Mouse (Mus musculus) embryo, embryonic 9.5 days (tissue): ENCODE measurements around the gene Nipal1.

Experiments used
- DNase-seq: peaks from one replicate; pipeline ENCODE4 v3.0.0-alpha.2; 2017; ENCODE audit errors: extremely low spot score

The Nipal1 gene

GRCm38 (mm10) chr5:72665281-72665680 lies 17.7 kb downstream of the Nipal1 start:
- peak; percentile 51 for DNase-seq

GRCm38 (mm10) chr5:72666428-72666827 lies 18.8 kb downstream of the Nipal1 start:
- DNase-seq: no peak

- no peak for DNase-seq
Observed at GRCm38 (mm10) chr5:72668351-72668750, 20.8 kb downstream of the Nipal1 start.

GRCm38 (mm10) chr5:72671017-72671699 lies 23.6 kb downstream of the Nipal1 start:
- no peak for DNase-seq

- DNase-seq: no peak
Observed at GRCm38 (mm10) chr5:72674994-72675542, 27.5 kb downstream of the Nipal1 start.

GRCm38 (mm10) chr5:72681451-72681850 lies 33.9 kb downstream of the Nipal1 start:
- no peak for DNase-seq

- DNase-seq: no peak
Observed at GRCm38 (mm10) chr5:72689556-72689955, 42.0 kb downstream of the Nipal1 start.

- no peak for DNase-seq
Observed at GRCm38 (mm10) chr5:72690516-72690915, 42.9 kb downstream of the Nipal1 start.

GRCm38 (mm10) chr5:72694684-72695083 lies 47.1 kb downstream of the Nipal1 start:
- DNase-seq: no peak

- DNase-seq: no peak
Observed at GRCm38 (mm10) chr5:72696491-72696890, 48.9 kb downstream of the Nipal1 start.

- DNase-seq: no peak
Observed at GRCm38 (mm10) chr5:72698343-72698742, 50.7 kb downstream of the Nipal1 start.

- DNase-seq: no peak
Observed at GRCm38 (mm10) chr5:72698818-72699499, 51.4 kb downstream of the Nipal1 start.

GRCm38 (mm10) chr5:72699500-72699818 lies 51.9 kb downstream of the Nipal1 start:
- DNase-seq: no peak

- DNase-seq: no peak
Observed at GRCm38 (mm10) chr5:72702202-72702601, 54.6 kb downstream of the Nipal1 start.

GRCm38 (mm10) chr5:72706095-72706494 lies 58.5 kb downstream of the Nipal1 start:
- DNase-seq: no peak

GRCm38 (mm10) chr5:72706722-72707121 lies 59.1 kb downstream of the Nipal1 start:
- no peak for DNase-seq

GRCm38 (mm10) chr5:72709451-72709850 lies 61.9 kb downstream of the Nipal1 start:
- no peak for DNase-seq

- DNase-seq: no peak
Observed at GRCm38 (mm10) chr5:72709976-72710375, 62.4 kb downstream of the Nipal1 start.

- DNase-seq: peak; percentile 60
Observed at GRCm38 (mm10) chr5:72710572-72711278, 63.1 kb downstream of the Nipal1 start.

GRCm38 (mm10) chr5:72720587-72720986 lies 73.0 kb downstream of the Nipal1 start:
- DNase-seq: no peak
